In genomic region chr10:111936021-111936420, GRCm38 (mm10) we compare ENCODE assay signal across 13 mouse cellular contexts. TPM values are rescaled to one million over a fixed set of nuclear protein-coding genes. Genes with fewer than 3 reads are reported as not detected.
DNase-seq lines count a peak whose midpoint lies in the region; ATAC-seq and TF ChIP-seq lines count a peak whose summit lies in the region.
"Had no signal": no experiment of that assay in that cellular context is flagged by ENCODE, and none has a peak within 500 bp of the region (broad histone marks: within the 10 kb centered on the region; RNA-seq: fewer than 3 reads in every experiment).

No protein-coding gene starts in this region.

- peak overlapping the region; percentile 75 for H3K27ac ChIP-seq in lung, embryonic 14.5 days (ENCODE audit: low read depth)
- H3K27ac ChIP-seq: forebrain, embryonic 12.5 days; limb, embryonic 15.5 days had no signal

- peaks cover 15% of the 10 kb centered on the region for H3K4me1 ChIP-seq in lung, embryonic 14.5 days (ENCODE audit: insufficient read depth)

- H3K9ac ChIP-seq in lung, embryonic 14.5 days: no peak overlapping the region
- H3K9ac ChIP-seq: forebrain, embryonic 12.5 days; limb, embryonic 15.5 days had no signal

- no peak for TF ChIP-seq CTCF in lung, embryonic 14.5 days (IDR thresholded peaks at IDR 0.05; ENCODE audit: low read depth)

- no peaks in the 10 kb centered on the region for H3K9me3 ChIP-seq in lung, embryonic 14.5 days (ENCODE audit: low read depth, low read length)
- H3K9me3 ChIP-seq: forebrain, embryonic 12.5 days; limb, embryonic 15.5 days; megakaryocyte, embryonic 14.5 days had no signal

- H3K36me3 ChIP-seq in lung, embryonic 14.5 days (ENCODE audit: insufficient read depth): no peaks in the 10 kb centered on the region
- H3K36me3 ChIP-seq in myocyte (ENCODE audit: control insufficient read depth, insufficient read depth): no peaks in the 10 kb centered on the region
- H3K36me3 ChIP-seq: forebrain, embryonic 12.5 days; limb, embryonic 15.5 days had no signal

- no peak overlapping the region for H3K4me2 ChIP-seq in lung, embryonic 14.5 days
- H3K4me2 ChIP-seq in myocyte (ENCODE audit: low read depth): peak overlapping the region; percentile 78
- H3K4me2 ChIP-seq: forebrain, embryonic 12.5 days; limb, embryonic 15.5 days had no signal

- peak; percentile 52 for DNase-seq in heart, adult 18-20 months
- no peak for DNase-seq in heart, postnatal 25 days (ENCODE audit: low spot score)
- no peak for DNase-seq in lung, embryonic 14.5 days
- DNase-seq in lung, postnatal 25 days (ENCODE audit: low spot score): no peak
- DNase-seq in fibroblast of lung, adult 2 months (ENCODE audit: low read depth): peak; percentile 56
- no peak for DNase-seq in cerebellum, adult 18-20 months
- DNase-seq: cerebellum, adult 9-11 months had no signal

- no peak overlapping the region for H3ac ChIP-seq in myocyte (ENCODE audit: control insufficient read depth, insufficient read length)

- no peaks in the 10 kb centered on the region for H3K79me2 ChIP-seq in myocyte (ENCODE audit: control insufficient read depth, insufficient read depth)

- no peak overlapping the region for H3K4me3 ChIP-seq in lung, embryonic 14.5 days (ENCODE audit: low read depth, low read length)
- H3K4me3 ChIP-seq in myocyte: no peak overlapping the region
- H3K4me3 ChIP-seq: forebrain, embryonic 12.5 days; limb, embryonic 15.5 days had no signal

- no peak for TF ChIP-seq POLR2A in myocyte (IDR thresholded peaks at IDR 0.05; ENCODE audit: insufficient read length, low read depth)

- H3K27me3 ChIP-seq in lung, embryonic 14.5 days (ENCODE audit: insufficient read depth, low read length): no peaks in the 10 kb centered on the region
- H3K27me3 ChIP-seq in myocyte (ENCODE audit: control insufficient read depth, insufficient read depth, insufficient read length): no peaks in the 10 kb centered on the region
- H3K27me3 ChIP-seq: forebrain, embryonic 12.5 days; limb, embryonic 15.5 days had no signal

- intact Hi-C loops in heart, postnatal 25 days (cut with DNase I): no loop called here

- ATAC-seq in lung, embryonic 14.5 days (ENCODE audit: insufficient read depth): peak; percentile 28; the same call in 1 of the 2 replicates
- no peak for ATAC-seq in erythroid progenitor cell, adult 5-6 weeks (replicated peaks; ENCODE audit: low FRiP score, poor library complexity, severe bottlenecking)
- ATAC-seq: intestine, postnatal 0 days had no signal

- 64% methylated on average over 4 of the region's 4 CpGs for WGBS in lung, embryonic 14.5 days

TF ChIP-seq in myocyte, 11 proteins besides CTCF, POLR2A, EP300 and RAD21:
- TF ChIP-seq MAX (IDR thresholded peaks at IDR 0.05; ENCODE audit: low read depth) (no peak), MYOD1 (IDR thresholded peaks at IDR 0.05; ENCODE audit: control insufficient read depth in 1 of 3, insufficient read length in 2 of 3, low read depth in 2 of 3) (no peak), SRF (IDR thresholded peaks at IDR 0.05; ENCODE audit: control insufficient read depth, insufficient read length, low read depth) (no peak), MYOG (IDR thresholded peaks at IDR 0.05; ENCODE audit: control insufficient read depth in 1 of 3, insufficient read depth in 1 of 3, insufficient read length in 2 of 3, low read depth in 2 of 3) (no peak), TCF3 (IDR thresholded peaks at IDR 0.05; ENCODE audit: insufficient read length, low read depth) (no peak), POLR2AphosphoS2 (IDR thresholded peaks at IDR 0.05; ENCODE audit: insufficient read length, low read depth) (no peak), REST (IDR thresholded peaks at IDR 0.05; ENCODE audit: insufficient read depth, insufficient read length) (no peak), CEBPB (IDR thresholded peaks at IDR 0.05; ENCODE audit: insufficient read depth, poor library complexity, severe bottlenecking) (no peak), E2F4 (IDR thresholded peaks at IDR 0.05; ENCODE audit: insufficient read depth) (no peak), USF1 (IDR thresholded peaks at IDR 0.05; ENCODE audit: low read depth) (no peak), TCF12 (IDR thresholded peaks at IDR 0.05; ENCODE audit: insufficient read depth, poor library complexity, severe bottlenecking) (no peak)

RNA-seq across cellular contexts. Expression of gene Krr1, which starts 36.4 kb away (rescaled TPM):
- total RNA-seq in heart, adult 18-20 months (2021): 10 to 100 TPM; 26.8 to 31.6 TPM
- total RNA-seq in heart, postnatal 25 days (2021): 10 to 100 TPM; 24.0 to 26.8 TPM
- polyA plus RNA-seq in lung, embryonic 14.5 days (2014; fragmentation: Nextera tagmentation; extraction: Ambion mirVana): 53.9 and 55.6 TPM in 2 replicates
- 10.5 TPM for polyA plus RNA-seq in myocyte (2012; fragmentation: generic; extraction: Trizol)
- 16.8 and 21.6 TPM in 2 replicates for total RNA-seq in erythroid progenitor cell, adult 5-6 weeks (2015; ENCODE audit: low replicate concordance)
- total RNA-seq in erythroid progenitor cell, adult 5-6 weeks (2017; ENCODE audit: low replicate concordance): 6.3 and 12.6 TPM in 2 replicates

Comparison
In these comparisons a context has a peak if more than half of its experiments do, and no peak if none do; other contexts are left out.
1. DNase-seq: peak in heart, adult 18-20 months (2 of 2) and fibroblast of lung, adult 2 months (single experiment); none in heart, postnatal 25 days (single experiment), lung, embryonic 14.5 days (single experiment), lung, postnatal 25 days (single experiment) and cerebellum, adult 18-20 months (0 of 2).